Mouse (Mus musculus): ENCODE results near the gene Tfeb.
A peak's percentile ranks its signal among the peaks of the same experiment; 100 is the strongest.

Tfeb gene

DNA sequence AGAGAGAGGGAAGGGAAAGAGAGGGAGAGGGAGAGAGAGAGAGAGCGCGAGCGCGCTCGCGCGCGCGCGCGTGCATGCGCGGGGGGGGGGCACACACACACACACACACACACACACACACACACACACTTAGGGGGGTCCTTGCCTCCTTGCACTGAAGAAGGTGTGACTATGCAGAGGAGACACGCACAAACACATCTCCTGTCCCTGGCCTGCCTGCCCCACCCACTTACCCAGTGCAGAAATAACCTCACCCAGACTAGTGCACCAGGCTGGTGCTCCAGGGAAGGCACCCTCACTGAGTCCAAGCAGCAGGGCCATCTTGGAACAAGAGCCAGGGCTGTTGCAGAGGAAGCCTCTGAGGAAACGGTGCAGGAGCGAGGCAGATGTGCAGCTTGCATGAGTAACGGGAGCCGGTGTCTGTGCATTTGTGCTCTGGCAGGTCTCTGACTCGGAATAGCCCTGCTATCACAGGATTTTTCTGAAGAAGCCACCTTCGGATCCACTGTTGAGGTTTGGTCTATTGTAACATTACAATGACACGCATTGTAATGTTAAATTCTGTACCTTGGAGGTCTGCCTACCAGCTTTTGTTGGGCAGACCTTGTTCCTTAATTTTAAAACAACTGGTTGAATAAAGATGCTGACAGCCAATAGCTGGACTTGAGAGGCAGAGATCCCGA, 23.8 kb upstream of the Tfeb start:
- DNase-seq (ENCODE audit: low spot score), result no peak

DNA sequence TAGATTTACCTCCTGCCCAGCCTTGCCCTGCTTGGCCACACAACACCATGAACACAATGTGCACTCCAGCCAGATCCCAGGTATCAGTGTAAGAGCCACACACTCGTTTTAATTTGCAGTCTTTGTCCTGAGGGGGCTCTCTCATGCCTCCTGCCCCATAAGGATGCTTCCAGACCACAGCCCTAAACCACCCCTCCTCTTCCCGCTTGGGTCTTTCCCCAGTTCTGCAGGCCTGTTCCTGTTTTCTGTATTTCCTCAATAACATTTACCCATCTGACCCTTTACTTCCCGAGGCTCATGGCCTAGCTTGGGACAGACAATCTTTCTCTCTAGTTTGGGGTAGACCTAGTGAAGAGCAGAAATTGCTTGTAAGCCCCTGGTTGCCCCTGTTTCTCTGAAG, 21.8 kb upstream of the Tfeb start:
- DNase-seq (ENCODE audit: low spot score), result no peak

DNA sequence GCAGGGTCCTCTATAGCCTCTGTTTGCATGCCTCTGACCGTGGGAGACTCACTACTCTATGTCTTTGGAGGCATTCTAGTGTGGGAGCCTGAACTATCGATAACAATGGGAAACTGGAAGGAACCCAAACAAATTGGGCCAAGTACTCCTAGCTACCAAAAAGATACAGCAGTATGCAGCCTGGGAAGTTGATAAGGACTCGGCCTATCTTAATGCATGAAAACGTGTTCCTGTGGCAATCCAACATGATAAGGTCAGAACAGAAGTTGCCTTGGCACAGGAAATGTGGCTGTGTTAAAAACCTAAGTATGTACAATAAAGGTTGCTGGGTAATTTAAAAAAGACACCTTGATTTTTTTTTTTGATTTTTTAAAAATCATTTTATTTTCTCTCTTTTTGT, 15.6 kb upstream of the Tfeb start:
- no peak for DNase-seq (ENCODE audit: low spot score)

DNA sequence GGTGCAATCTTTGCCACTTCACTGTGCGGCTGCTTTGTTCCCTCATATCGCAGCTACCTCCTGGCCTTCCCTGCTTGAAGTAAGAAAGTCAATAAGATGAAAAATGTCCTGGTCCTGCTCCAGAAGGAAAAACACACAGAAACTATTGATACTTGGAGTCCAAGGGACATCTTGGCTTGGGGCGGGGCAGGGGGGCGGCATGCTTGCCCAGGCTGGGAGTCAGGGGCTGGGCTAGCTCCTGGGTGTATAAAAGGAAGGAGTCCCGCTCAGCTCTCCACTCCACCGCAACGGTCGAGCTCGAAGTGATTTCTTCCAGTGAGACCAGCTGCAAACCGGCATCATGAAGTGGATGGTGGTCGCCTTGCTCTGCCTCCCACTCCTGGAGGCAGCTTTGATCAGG, 10.3 kb upstream of the Tfeb start, which contains the start of gene Pgc:
Gene Pgc (plus strand): TSS at position 277 of the 400 bp plus-strand sequence.
- DNase-seq (ENCODE audit: low spot score), result no peak

GRCm38 (mm10) chr17:47730633-47731575, 5.9 kb upstream of the Tfeb start:
- DNase-seq (ENCODE audit: low spot score), result no peak

GRCm38 (mm10) chr17:47735553-47736100, 1.2 kb upstream of the Tfeb start:
- DNase-seq (ENCODE audit: low spot score), result no peak

- peak; percentile 70 for DNase-seq (ENCODE audit: low spot score)
These were observed 638 bp downstream of the Tfeb start for GRCm38 (mm10) chr17:47737271-47738065.

DNA sequence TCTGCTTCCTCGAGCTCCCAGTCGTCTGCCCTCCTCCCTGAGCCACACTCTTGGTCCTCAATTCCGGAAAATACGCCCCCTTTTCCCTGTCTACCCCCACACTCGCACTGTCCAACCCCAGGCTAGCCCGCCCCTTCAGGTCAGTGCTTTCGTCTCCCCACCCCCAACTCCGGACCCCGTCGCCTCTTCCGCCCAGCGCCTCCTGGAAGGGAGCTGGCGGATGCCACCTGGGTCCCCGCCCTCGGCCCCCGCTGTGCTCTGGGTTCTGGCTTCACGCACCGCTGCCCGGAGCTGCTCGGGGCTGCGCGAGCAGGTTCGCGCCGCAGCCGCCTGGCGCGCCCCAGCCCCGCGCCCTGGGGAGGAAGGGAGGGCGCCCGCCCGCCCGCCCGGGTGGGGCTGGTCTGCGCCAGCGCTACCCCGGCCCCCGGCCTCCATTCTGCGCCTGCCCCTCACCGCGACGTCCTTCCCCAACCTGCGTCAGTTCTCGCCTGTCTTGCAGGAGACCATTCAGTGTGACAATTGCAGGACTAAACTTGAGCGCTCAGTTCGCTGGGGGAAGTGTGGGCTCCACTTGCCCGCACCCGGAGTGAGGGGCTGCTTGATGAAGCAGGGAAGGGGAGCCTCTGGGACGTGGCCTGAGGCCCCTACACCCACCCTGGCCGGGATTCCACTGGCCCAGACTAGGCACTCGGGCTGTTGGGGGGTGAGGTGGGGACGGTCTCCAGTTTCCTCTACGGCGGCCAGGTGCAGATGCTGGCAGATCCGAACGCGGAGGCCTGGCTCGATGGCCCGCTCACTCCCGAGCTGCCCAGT, 1.4 kb downstream of the Tfeb start:
- DNase-seq (ENCODE audit: low spot score), result peak; percentile 27

- no peak for DNase-seq (ENCODE audit: low spot score)
These were observed 2.3 kb downstream of the Tfeb start for GRCm38 (mm10) chr17:47738879-47739798.

GRCm38 (mm10) chr17:47740186-47740585, 3.4 kb downstream of the Tfeb start:
- DNase-seq (ENCODE audit: low spot score), result no peak

GRCm38 (mm10) chr17:47742991-47743734, 6.3 kb downstream of the Tfeb start:
- DNase-seq (ENCODE audit: low spot score), result no peak

GRCm38 (mm10) chr17:47744086-47744485, 7.3 kb downstream of the Tfeb start:
- DNase-seq (ENCODE audit: low spot score), result no peak

GRCm38 (mm10) chr17:47744746-47745368, 8.0 kb downstream of the Tfeb start:
- no peak for DNase-seq (ENCODE audit: low spot score)

- DNase-seq (ENCODE audit: low spot score), result no peak
These were observed 12.1 kb downstream of the Tfeb start for GRCm38 (mm10) chr17:47748791-47749553.

DNA sequence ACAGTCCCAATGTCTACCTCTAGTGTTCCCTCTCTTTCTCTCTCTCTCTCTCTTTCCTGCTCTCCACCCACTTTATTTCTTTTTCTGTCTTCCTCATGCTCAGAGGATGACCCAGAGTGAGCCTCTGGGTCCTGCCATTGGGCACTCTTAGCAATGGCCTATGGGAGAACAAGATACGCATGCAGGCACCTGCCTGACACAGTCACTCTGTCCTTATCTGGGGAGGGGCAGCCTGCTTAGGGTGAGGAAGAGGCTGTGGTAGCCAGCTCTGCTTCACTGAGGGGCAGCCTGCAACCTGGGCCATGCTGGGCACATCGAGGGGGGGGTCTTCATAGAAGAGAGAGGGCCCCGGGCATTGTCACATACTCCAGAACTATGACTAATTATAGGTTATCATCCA, 12.8 kb downstream of the Tfeb start:
- DNase-seq (ENCODE audit: low spot score), result no peak

GRCm38 (mm10) chr17:47750101-47750500, 13.3 kb downstream of the Tfeb start:
- DNase-seq (ENCODE audit: low spot score), result no peak

GRCm38 (mm10) chr17:47751811-47752210, 15.0 kb downstream of the Tfeb start:
- DNase-seq (ENCODE audit: low spot score), result no peak

DNA sequence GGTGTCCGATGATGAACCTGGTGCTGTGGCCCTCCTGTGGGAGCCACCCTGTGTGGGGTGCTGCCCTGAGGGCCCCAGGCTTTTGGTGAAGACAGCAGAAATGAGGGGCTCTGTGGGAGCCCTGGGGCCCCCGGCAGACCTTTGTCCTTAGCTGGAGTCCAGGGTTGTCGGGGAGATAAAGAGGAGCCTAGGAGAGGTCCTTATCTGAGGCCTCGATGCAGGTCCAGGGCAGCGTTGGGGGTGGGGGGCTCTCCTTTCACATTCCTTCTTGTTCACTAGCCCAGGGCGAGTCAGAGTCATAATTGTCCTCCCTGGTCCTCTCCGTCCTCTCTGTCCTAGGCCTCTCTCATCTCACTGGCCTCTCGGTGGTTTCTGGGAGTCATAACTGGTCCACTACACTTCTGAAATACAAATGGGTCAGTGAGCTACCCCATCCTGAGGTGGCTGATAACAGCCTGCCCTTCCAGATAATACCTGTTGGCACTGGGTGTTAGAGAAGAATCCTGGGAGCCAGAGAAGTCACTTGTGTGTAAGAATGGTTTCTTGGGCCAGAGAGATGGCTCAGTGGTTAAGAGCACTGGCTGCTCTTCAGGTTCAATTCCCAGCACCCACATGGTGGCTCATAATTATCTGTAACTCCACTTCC, 16.4 kb downstream of the Tfeb start:
- DNase-seq (ENCODE audit: low spot score), result no peak
